Mouse (Mus musculus): ENCODE data around the gene Ift27.

The Ift27 gene

GRCm38 (mm10) chr15:78171651-78172050 is 2.3 kb downstream of the Ift27 start:
- DNase-seq: peak in 1 of 2 experiments; percentile 25

GRCm38 (mm10) chr15:78170708-78171107 is 3.2 kb downstream of the Ift27 start:
- no peak for DNase-seq

- no peak for DNase-seq
Measured at GRCm38 (mm10) chr15:78169566-78169965, 4.3 kb downstream of the Ift27 start.

GRCm38 (mm10) chr15:78165292-78165691 is 8.6 kb downstream of the Ift27 start:
- DNase-seq: no peak

GRCm38 (mm10) chr15:78164466-78164865 is 9.4 kb downstream of the Ift27 start:
- no peak for DNase-seq

- no peak for DNase-seq
Measured at GRCm38 (mm10) chr15:78161946-78162345, 12.0 kb downstream of the Ift27 start.

- DNase-seq: no peak
Measured at GRCm38 (mm10) chr15:78158335-78158734, 15.6 kb downstream of the Ift27 start.

- DNase-seq: no peak
Measured at GRCm38 (mm10) chr15:78157824-78158223, 16.1 kb downstream of the Ift27 start.

GRCm38 (mm10) chr15:78157330-78157729 is 16.6 kb downstream of the Ift27 start:
- DNase-seq: no peak

GRCm38 (mm10) chr15:78155421-78155820 is 18.5 kb downstream of the Ift27 start:
- DNase-seq: no peak

GRCm38 (mm10) chr15:78153045-78153775 is 20.7 kb downstream of the Ift27 start:
- no peak for DNase-seq

GRCm38 (mm10) chr15:78148565-78148964 is 25.3 kb downstream of the Ift27 start:
- DNase-seq: no peak

GRCm38 (mm10) chr15:78140226-78140625 is 33.7 kb downstream of the Ift27 start:
- DNase-seq: no peak

- no peak for DNase-seq
Measured at GRCm38 (mm10) chr15:78134606-78135005, 39.3 kb downstream of the Ift27 start.

- DNase-seq: no peak
Measured at GRCm38 (mm10) chr15:78133389-78133788, 40.5 kb downstream of the Ift27 start.

- DNase-seq: peak; percentile 76 to 84
Measured at GRCm38 (mm10) chr15:78119704-78120103, 54.2 kb downstream of the Ift27 start, which contains the start of gene Cacng2. Cacng2 (minus strand) TSS chr15:78120028.

GRCm38 (mm10) chr15:78119248-78119647 is 54.7 kb downstream of the Ift27 start:
- peak; percentile 43 to 71 for DNase-seq

- peak; percentile 50 to 58 for DNase-seq
Measured at GRCm38 (mm10) chr15:78118275-78118995, 55.5 kb downstream of the Ift27 start.

- DNase-seq: peak; percentile 41 to 53
Measured at GRCm38 (mm10) chr15:78117731-78118130, 56.2 kb downstream of the Ift27 start.

GRCm38 (mm10) chr15:78116936-78117335 is 57.0 kb downstream of the Ift27 start:
- no peak for DNase-seq

GRCm38 (mm10) chr15:78116244-78116643 is 57.7 kb downstream of the Ift27 start:
- peak; percentile 52 to 53 for DNase-seq
